Mouse (Mus musculus) right cerebral cortex, postnatal 14 days (tissue): Measurements from ENCODE around the gene Fnbp1l.

Source experiments
- DNase-seq: peaks from one replicate; pipeline ENCODE4 v3.0.0; 2022

Gene Fnbp1l

GRCm38 (mm10) chr3:122520365-122520764 is 99.2 kb downstream of the Fnbp1l start:
- no peak for DNase-seq

DNA sequence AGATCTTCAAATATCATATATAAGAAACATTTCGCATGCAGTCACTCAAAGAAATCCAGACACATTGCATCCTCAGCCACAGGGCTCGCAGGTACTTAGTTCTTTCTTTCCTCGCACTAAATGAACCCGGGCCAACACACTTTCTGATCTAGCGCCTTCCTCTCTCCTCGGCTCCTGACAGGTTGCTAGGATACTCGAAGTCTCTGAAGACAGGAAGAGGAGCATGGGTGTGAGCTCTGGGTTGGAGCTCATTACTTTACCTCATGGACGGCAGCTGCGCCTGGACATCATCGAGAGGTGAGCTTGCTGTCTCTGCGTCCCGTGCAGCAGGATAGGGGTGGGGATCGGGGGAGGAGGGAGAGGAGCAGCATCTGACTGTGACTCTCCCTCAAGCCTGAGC is 100.4 kb downstream of the Fnbp1l start:
- DNase-seq, result no peak

GRCm38 (mm10) chr3:122518231-122518736 is 101.2 kb downstream of the Fnbp1l start:
- no peak for DNase-seq

DNA sequence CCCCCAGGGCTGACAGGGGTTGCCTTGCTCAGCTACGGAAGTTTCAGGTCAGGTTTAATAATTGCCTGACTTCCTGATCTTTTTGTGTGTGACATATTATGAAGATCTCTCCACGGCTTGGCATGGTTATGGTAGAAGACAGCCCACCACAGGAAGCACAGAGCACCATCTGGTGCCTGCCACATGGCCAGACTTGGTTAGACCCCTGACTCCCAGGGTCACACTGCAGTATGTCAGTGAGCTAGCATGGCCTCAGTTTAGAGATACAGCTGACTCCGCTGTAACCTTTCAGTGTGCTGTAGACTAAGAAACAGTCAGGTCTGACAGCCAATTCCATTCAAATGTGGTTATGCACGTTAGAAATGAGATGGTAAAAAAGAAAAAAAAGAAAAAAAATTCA is 101.8 kb downstream of the Fnbp1l start:
- no peak for DNase-seq

DNA sequence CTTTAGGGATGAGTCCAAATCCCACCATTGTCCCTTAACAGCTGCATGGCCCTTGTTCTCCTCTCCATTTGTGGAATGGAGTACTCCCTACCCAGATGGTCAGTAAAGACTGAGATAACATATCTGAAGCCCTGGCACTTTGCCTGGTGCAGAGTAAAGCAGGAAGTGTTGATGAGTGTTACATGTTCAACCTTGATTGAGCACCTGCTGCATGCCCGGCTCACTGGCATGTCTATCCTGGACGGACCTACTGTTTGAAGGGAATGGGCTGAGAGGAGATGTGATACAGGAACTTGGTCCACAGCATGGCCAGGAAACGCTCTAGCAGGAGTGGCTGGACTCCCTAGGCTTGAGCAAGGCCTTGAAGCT is 103.2 kb downstream of the Fnbp1l start:
- no peak for DNase-seq

DNA sequence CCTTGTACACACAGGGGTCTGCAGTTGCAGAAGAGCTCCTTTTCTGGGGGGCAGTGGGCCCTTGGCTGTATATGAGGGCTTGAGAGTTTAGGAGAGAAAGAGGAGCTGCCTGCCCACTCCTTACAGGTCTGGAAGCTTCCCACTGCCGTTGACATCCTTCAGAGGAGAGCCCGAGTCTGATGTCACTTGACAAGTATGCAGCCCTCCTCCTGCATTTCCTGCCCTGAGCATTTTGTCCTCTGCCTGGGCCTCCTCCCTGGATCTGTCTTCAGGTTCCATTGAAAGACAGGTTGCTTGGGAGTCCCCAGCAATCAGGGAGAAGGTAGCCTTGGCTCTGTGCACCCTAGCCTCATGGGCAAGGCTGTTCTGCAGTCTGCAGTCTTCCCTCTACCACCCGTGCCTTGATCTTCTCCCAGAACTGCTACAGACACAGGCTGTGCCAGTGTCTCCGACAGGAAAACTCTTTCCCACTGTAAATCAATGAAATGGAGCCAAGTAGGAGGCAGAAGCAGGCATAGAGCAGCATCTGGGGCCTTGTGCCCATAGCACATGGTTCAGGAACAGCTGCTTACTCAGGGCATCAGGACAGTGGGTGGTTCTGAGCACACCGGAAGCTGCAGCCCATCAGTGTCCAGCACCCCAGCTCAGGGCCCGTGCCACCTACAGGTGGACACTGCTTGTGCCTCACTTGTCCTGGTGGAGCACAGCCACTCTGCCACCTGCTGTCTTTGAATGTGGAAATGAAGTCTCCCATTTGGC is 103.8 kb downstream of the Fnbp1l start:
- no peak for DNase-seq

DNA sequence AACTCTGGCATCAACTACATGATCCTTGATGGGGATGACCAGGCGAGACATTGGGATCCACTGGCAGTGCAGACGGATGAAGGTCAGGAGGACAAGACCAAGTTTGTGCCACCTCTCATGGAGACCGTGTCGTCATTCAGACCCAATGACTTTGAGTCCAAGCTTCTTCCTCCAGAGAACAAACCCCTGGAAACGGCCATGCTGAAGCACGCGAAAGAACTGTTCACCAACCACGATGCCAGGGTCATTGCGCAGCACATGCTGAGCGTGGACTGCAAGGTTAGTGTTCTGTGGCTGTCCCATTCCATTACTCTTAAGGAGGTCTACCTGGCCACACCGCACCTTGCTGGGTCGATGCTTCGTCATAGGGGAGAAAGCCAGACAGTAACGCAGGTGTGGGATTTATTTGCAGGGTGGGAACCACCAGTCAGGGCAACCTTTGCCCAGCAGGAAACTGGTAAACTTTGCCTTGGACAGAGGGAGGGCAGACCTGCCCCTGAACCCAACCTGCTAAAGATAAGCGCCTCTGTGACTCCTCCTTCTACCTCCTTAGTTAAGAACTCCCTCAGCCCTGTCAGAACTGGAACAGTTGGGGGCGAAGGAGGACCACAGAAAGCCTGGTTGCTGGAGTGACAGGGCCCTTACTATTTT is 106.7 kb downstream of the Fnbp1l start:
- DNase-seq, result no peak

- DNase-seq, result no peak
Observed at GRCm38 (mm10) chr3:122511721-122512619, 107.5 kb downstream of the Fnbp1l start.

- no peak for DNase-seq
Observed at GRCm38 (mm10) chr3:122510932-122511331, 108.6 kb downstream of the Fnbp1l start.

- no peak for DNase-seq
Observed at GRCm38 (mm10) chr3:122510240-122510750, 109.2 kb downstream of the Fnbp1l start.

DNA sequence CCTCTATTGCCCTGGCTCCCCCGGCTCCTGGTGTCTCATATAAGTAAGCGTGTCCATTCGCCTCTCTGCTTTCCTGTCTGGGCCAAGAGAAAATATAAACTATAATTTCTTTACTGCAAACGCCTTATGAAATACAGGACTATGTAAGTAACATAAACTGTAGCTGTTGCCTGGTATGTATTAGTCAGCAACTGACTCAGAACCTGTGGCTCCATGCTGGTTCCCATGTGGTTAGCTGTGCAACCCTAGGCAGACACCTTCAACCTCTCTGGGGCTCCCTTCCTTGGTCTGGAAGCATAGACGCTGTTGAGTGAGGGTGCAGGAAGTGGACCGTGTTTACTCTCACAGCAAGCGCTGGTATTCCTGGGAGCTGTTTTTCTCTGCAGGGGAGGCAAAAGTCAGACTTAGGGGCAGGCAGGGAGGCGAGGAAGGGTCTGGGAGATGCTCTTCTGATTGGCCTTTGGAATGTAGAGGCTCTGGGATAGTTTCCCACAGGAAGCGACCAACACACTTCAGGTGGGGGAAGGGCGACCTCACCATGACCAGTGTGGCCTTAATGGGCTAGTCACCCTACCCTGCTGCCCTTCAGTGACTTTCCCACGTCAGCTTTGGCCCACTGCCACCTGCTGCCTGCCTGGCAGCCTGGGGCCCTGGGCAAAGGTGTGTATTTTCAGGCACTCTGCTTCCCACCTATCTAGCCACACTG is 109.8 kb downstream of the Fnbp1l start:
- no peak for DNase-seq

GRCm38 (mm10) chr3:122509084-122509483 is 110.4 kb downstream of the Fnbp1l start:
- DNase-seq, result peak; percentile 74

DNA sequence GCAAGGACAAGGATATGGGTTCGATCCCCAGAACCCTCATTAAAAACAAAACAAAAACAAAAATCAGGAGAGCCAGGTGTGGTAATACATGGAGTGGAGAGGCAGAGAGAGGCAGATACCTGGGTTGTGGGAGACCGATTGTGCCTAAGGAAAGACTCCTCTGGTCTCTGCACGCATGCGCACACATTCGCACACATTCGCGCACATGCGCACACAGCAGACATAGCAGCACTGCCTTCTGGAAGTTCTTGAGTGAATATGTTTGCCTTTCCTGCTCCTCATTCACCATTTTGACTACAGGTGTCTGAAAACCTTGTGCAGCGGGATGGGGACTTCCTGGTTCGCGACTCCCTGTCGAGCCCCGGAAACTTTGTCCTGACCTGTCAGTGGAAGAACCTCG is 111.7 kb downstream of the Fnbp1l start:
- DNase-seq, result no peak

DNA sequence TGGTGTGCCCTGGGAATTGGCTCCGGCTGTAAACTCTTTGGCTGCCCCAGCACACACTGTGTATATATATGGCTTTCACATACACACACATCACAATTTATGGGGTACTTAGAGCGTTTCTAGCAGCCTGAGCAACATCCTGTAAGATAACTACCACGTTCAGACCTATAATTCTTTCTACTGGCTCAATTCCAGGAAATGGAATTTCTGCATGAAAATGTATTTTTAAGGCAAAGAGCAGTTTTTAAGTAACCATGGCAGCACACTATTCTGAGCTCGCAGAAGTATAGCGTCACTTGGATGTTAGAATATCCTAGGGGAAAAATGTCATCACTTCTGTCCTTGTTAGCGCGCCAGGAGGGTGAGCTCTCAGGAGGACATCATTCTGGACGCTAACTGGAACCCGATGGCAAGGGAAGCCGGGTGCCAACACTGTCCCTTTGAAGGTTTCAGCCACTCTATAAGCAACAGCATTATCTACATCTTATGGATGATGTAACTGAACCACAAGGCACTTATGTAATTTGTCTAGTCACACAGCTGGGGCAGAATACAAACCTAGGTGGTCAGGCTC is 113.1 kb downstream of the Fnbp1l start:
- DNase-seq, result no peak

- no peak for DNase-seq
Observed at GRCm38 (mm10) chr3:122500929-122501328, 118.6 kb downstream of the Fnbp1l start.

DNA sequence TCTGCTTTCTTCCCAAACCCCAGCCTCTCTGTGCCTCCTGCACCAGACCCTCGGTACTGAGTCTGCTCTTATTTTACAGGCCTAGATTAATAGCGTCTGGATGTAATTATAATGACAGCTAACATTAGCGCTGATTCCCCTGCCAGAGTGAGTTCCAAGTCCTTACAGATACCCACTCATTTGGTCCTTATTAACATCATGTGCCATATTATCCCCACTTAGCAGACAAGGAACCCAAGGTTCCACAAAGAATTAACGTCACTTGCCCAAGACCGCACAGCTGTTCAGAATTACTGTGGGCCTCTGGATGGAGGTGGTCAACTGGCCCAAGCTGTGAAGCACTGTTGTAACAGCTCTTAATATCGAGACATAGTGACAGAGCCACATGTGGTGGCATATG is 119.9 kb downstream of the Fnbp1l start:
- no peak for DNase-seq

DNA sequence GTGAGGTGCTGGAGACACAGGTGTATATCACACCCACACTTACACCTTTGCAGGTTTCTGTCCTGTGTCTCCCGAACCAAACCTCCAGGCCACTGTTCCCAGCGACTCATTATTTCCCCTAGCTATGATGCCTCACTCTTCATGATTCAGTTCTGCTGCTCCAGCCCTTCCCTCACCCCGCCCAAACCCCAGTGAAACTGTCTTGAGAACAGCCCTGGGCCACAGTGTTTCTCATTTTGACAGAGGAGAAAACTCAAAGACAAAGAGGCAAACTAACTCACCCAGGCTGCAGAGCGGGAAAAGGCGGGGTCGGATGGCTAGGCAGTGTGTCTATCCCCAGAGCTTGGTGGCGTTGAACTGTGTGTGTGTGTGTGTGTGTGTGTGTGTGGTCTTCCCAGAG is 121.0 kb downstream of the Fnbp1l start:
- no peak for DNase-seq

DNA sequence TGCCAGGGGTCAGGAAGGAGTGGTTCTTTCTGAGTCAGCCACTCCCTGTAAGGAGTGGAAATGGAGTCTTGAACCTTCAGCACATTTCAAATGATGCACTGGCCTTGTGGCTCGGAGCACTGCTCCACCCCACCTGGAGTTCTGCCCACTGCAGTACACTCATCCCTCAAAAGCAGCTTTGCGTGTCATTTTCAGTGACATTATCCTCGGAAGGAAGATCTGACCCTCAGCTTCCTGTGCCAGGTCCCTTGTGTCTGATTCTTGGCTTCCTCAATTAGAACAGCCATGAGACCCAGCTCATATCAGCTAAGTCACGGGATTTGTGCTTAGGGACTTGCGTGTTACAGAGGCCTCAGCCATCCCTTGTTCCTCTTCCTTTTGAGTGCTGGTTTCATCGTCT is 121.6 kb downstream of the Fnbp1l start:
- DNase-seq, result no peak

- no peak for DNase-seq
Observed at GRCm38 (mm10) chr3:122494764-122495163, 124.8 kb downstream of the Fnbp1l start.

DNA sequence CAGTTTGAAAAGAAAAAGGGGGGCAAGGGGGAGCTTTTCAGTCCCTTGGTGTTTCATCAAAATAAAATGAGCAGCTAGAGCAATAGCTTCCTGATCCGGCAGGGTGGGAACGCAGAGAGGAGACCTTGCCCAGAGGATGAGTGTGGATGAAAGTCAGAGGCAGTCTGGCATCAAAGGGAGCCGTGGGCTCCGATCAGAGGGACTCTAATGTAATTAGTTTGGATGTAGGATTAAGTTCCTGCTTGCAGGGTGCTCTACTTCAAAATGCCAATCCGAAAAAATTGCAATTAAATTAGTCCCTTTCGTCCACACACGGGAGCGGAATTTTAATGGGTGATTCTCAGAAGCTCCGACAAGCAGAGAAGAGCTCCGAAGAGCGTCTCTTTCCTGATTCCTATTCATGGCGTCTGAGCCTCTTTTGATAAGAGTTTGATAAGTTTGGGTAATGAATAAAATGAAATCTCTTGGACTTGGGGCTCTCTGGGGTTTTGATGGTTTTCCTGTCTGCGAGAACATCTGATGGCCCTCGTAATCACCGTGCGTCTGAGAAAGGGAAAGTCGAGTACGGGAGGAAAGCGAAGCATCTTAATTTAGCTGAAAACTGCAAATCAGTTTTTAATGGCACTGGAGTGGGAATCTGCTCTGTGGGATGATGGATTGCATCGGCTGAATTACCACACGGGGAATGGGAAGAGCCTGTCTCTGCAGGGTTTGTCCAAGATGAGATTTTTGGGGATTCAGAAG is 126.5 kb downstream of the Fnbp1l start:
- no peak for DNase-seq

- DNase-seq, result no peak
Observed at GRCm38 (mm10) chr3:122492006-122492405, 127.5 kb downstream of the Fnbp1l start.
